Mouse (Mus musculus) brown adipose tissue, adult 24 weeks (tissue): Measurements from ENCODE around the gene Fdx1l. TPM values are rescaled to one million over a fixed set of nuclear protein-coding genes. Genes with fewer than 3 reads are reported as not detected.

ENCODE experiments used
- H3K27ac ChIP-seq: fragments of 200-500 bp; replicated peaks from 2 replicates; pipeline ENCODE4 v1.5.1; 2012; ENCODE audit warnings: low read depth, mild to moderate bottlenecking, low read length
- H3K4me1 ChIP-seq: fragments of 200-500 bp; 2 replicates; pipeline ENCODE4 v1.6.1; 2012; ENCODE audit warnings: low read length, mixed read lengths; ENCODE audit not compliant: control insufficient read depth, insufficient read depth, insufficient read length
- H3K4me3 ChIP-seq: fragments of 200-500 bp; 2 replicates; pipeline ENCODE4 v1.5.1; 2012; ENCODE audit warnings: low read depth, mild to moderate bottlenecking, low read length, moderate library complexity; ENCODE audit not compliant: insufficient read depth
- polyA plus RNA-seq: library from polyadenylated mRNA; stranded (reverse); fragments of >200 nt; gene quantifications from 2 replicates; pipeline ENCODE4 v1.2.4, GENCODE M21; 2012; ENCODE audit not compliant: missing spikeins, insufficient read depth, insufficient read length

The Fdx1l gene
- polyA plus RNA-seq, 1 experiment: 55.1 TPM

DNA sequence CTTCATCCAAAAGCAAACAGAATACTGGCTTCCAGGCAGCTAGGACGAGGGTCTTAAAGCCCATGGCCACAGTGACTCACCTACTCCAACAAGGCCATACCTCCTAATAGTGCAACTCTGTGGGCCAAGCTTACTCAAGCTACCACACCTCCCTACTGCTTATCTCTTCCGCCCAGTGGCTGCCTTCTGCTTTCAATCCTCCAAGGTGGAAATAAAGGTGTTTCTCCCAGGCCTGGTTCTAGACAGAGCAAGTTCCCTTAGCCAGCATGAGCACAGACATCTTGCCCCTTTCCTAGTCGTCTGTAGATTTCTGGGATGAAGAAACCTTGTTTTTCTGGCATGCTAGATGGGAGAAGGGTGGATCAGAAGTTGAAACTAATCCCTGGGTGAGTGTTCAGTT lies 33.6 kb downstream of the Fdx1l start:
- Histone ChIP-seq H3K4me1 (no peaks in the 10 kb centered on the region), H3K27ac (no peak overlapping the region), H3K4me3 (no peak overlapping the region)

- no peak overlapping the region for H3K4me3 ChIP-seq
- H3K27ac ChIP-seq: no peak overlapping the region
- H3K4me1 ChIP-seq: no peaks in the 10 kb centered on the region
Measured at GRCm38 (mm10) chr9:21037481-21037891, 35.9 kb downstream of the Fdx1l start.

DNA sequence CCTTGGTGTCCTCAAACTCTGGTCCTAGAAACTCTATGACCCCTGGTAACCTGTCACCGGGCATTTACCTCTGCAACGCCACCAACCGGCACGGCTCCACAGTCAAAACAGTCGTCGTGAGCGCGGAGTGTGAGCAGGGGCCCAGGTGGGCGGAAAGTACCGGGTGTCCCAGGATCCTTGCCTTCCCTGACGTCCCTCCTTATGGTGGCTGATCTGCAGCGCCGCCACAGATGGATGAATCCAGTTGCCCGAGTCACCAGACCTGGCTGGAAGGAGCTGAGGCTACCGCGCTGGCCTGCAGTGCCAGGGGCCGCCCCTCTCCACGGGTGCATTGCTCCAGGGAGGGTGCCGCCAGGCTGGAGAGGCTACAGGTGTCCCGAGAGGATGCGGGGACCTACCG lies 36.7 kb downstream of the Fdx1l start:
- no peak overlapping the region for H3K27ac ChIP-seq
- H3K4me1 ChIP-seq: no peaks in the 10 kb centered on the region
- H3K4me3 ChIP-seq: no peak overlapping the region

GRCm38 (mm10) chr9:21036161-21036560 lies 37.3 kb downstream of the Fdx1l start:
- Histone ChIP-seq H3K27ac (no peak overlapping the region), H3K4me1 (no peaks in the 10 kb centered on the region), H3K4me3 (no peak overlapping the region)

GRCm38 (mm10) chr9:21035586-21035985 lies 37.8 kb downstream of the Fdx1l start:
- H3K4me3 ChIP-seq: no peak overlapping the region
- H3K27ac ChIP-seq: no peak overlapping the region
- no peaks in the 10 kb centered on the region for H3K4me1 ChIP-seq

GRCm38 (mm10) chr9:21034481-21035085 lies 38.8 kb downstream of the Fdx1l start:
- peaks cover 6% of the 10 kb centered on the region for H3K4me1 ChIP-seq
- no peak overlapping the region for H3K4me3 ChIP-seq

DNA sequence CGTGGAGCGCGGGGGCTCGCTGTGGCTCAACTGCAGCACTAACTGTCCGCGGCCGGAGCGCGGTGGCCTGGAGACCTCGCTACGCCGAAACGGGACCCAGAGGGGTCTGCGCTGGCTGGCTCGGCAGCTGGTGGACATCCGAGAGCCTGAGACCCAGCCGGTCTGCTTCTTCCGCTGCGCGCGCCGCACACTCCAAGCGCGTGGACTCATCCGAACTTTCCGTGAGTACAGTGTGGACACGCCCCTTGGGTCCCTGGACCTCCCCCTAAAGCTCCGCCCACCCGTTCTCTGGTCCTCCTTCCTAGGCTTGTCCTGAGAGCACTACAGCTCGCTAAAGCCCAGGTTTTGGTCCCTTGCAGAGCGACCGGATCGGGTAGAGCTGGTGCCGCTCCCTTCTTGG lies 40.3 kb downstream of the Fdx1l start:
- H3K4me1 ChIP-seq: peaks cover 9% of the 10 kb centered on the region
- H3K27ac ChIP-seq: no peak overlapping the region
- peak overlapping the region; percentile 55 for H3K4me3 ChIP-seq

More at GRCm38 (mm10) chr9:21034481-21035085, 38.8 kb downstream of the Fdx1l start:
- H3K27ac ChIP-seq: no peak overlapping the region

DNA sequence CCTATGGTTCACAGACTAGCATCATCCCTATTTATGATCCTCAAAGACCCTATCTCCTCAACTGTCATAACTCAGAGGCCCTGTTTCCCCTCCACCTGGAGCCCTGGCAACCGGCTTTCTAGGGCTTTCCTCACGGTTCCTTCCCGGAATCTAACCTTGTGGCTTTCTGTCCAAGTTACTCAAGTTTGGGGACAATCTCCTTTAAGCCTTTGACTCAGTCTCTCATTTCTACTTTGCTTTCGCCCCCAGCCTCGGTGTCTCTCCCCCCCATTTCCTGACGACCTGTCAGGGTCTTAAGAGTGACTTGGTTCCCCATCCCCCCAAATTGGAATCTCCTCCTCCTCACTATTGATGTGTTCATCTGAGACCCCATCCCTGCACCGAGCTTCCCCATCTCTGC lies 40.9 kb downstream of the Fdx1l start:
- Histone ChIP-seq H3K4me1 (peaks cover 9% of the 10 kb centered on the region), H3K4me3 (peak overlapping the region; percentile 55), H3K27ac (no peak overlapping the region)

DNA sequence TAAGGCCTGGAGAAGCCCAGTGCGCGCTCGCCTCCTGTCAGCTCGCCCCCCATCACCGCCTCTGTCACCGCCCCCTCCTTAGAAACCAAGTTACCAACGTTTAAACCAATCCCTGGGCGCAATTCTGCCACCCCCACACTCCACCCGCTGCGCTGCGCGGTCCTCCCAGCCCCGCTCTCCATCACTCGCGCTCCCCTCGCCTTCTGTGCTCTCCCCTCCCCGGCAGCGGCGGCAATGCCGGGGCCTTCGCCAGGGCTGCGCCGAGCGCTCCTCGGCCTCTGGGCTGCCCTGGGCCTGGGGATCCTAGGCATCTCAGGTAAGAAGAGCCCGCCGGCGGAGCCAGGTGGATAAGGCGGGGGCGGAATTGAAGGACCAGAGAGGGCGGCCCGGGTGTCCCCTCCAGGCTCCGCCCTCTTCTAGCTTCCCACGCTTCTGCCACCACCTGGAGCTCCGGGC lies 41.5 kb downstream of the Fdx1l start, which contains the start of gene Icam5:
Gene Icam5, plus strand, starts transcription at position 178 of the 456 bp plus-strand sequence.
- Histone ChIP-seq H3K4me3 (peak within 1 kb of the TSS; percentile 55), H3K4me1 (peaks cover 9% of the 10 kb centered on the region), H3K27ac (0 out of 2 replicates have a peak within 1 kb of the TSS, but pooled peaks have one; percentile 16)

DNA sequence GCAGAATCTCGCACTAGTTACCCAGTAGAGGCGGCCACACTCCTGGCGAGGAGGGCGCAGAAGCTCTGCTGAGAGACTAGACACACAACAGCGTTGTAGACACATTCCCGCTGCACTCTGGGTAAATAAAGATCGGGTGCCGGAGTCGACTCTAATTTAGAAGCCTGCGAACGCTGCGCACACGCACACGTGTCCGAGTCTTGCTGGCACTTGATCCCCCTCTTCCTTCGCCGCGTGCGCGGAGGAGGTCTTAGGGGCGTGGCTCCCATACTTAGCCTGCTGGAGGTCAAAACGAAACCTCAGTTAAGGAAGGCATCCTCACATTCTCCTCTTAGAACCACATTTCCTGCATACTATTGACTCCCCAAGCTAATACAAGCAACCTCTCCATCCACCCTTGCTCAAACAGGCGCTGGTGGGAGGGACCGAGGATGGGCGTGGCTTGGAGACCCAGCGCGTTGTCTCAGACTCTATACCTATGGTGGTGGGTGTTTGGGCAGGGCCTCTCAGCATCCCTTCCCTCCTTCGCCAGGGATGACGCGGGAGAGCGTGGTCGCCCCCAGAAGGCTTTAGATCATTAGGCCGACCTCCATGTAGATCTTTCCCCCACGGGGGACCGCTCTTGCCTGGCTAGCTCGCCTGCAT lies 42.0 kb downstream of the Fdx1l start:
- 0 out of 2 replicates have a peak overlapping the region, but pooled peaks have one; percentile 16 for H3K27ac ChIP-seq
- H3K4me1 ChIP-seq: peaks cover 9% of the 10 kb centered on the region
- peak overlapping the region; percentile 55 for H3K4me3 ChIP-seq

DNA sequence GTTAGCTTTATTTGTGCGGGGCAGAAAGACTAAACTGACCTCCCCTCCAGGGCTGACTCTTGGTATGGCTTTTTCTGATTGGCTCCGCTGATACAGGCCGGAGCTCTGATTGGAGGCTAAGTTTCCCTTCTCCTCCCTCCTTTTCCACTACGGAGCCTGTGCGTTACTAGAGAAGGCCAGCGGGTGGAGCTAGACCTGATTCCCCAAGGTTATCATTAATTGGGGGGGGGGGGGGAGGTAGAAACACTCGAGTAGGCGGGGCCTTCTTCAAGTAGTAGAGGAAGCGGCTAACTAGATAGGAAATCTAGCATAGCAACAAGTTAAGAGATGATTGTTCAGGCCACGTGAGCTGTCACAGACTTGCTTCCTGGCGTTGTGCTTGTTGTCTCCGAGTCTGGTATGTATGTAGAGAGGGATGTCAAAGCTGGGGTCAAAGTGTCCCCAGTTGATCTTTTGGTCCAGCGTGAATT lies 42.6 kb downstream of the Fdx1l start:
- H3K4me3 ChIP-seq: peak overlapping the region; percentile 55
- H3K27ac ChIP-seq: 0 out of 2 replicates have a peak overlapping the region, but pooled peaks have one; percentile 16
- peaks cover 9% of the 10 kb centered on the region for H3K4me1 ChIP-seq

GRCm38 (mm10) chr9:21030055-21030600 lies 43.3 kb downstream of the Fdx1l start:
- Histone ChIP-seq H3K27ac (no peak overlapping the region), H3K4me1 (peaks cover 9% of the 10 kb centered on the region), H3K4me3 (peak overlapping the region; percentile 43)

GRCm38 (mm10) chr9:21029291-21030054 lies 43.9 kb downstream of the Fdx1l start, which contains the start of gene Icam4:
Icam4 (plus strand) TSS chr9:21029373.
- H3K4me3 ChIP-seq: peak within 1 kb of the TSS; percentile 45
- H3K27ac ChIP-seq: no peak within 1 kb of the TSS
- peaks cover 9% of the 10 kb centered on the region for H3K4me1 ChIP-seq

DNA sequence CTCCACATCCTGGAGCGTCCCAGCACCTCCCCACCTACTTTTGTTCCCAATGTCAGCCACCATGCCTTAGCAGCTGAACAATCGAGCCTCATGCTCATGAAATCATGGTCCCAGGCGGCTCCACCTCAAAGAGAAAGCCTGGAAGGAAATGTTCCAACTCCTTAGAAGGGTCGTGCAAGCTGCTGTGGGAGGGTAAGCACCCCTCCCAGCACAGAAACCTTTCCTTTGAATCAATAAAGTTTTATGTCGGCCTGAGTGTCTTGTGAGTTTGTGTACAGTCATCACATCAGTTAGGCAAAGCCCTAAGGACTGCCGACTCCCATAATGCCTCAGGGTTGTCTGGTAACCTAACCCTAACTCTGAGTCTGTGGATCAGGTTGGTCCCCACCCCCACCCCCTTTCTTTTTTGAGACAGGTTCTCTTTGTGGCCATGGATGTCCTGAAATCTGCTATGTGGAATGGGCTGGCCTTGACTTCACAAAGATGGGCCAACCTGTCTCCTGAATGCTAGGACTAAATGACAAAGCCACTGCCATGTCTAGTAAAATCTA lies 44.8 kb downstream of the Fdx1l start:
- Histone ChIP-seq H3K4me1 (peaks cover 9% of the 10 kb centered on the region), H3K4me3 (no peak overlapping the region), H3K27ac (no peak overlapping the region)
